Mouse (Mus musculus): ENCODE data around the gene 1700015F17Rik.

Gene 1700015F17Rik

GRCm38 (mm10) chr5:5423723-5424171 is 55.2 kb downstream of the 1700015F17Rik start:
- DNase-seq (ENCODE audit: low spot score in 2 of 2), result no peak

- DNase-seq (ENCODE audit: low spot score in 2 of 2), result no peak
Observed at GRCm38 (mm10) chr5:5423081-5423480, 55.9 kb downstream of the 1700015F17Rik start.

GRCm38 (mm10) chr5:5421439-5421838 is 57.5 kb downstream of the 1700015F17Rik start:
- no peak for DNase-seq (ENCODE audit: low spot score in 2 of 2)

- no peak for DNase-seq (ENCODE audit: low spot score in 2 of 2)
Observed at GRCm38 (mm10) chr5:5419992-5420455, 58.9 kb downstream of the 1700015F17Rik start, which contains the start of gene Cdk14. Gene Cdk14, minus strand, starts transcription at chr5:5420312.

GRCm38 (mm10) chr5:5419253-5419652 is 59.7 kb downstream of the 1700015F17Rik start:
- no peak for DNase-seq (ENCODE audit: low spot score in 2 of 2)

GRCm38 (mm10) chr5:5414835-5415234 is 64.1 kb downstream of the 1700015F17Rik start:
- DNase-seq (ENCODE audit: low spot score in 2 of 2), result no peak

GRCm38 (mm10) chr5:5411886-5412285 is 67.1 kb downstream of the 1700015F17Rik start:
- DNase-seq (ENCODE audit: low spot score in 2 of 2), result no peak

- no peak for DNase-seq (ENCODE audit: low spot score in 2 of 2)
Observed at GRCm38 (mm10) chr5:5401986-5402385, 77.0 kb downstream of the 1700015F17Rik start.

- DNase-seq (ENCODE audit: low spot score in 2 of 2), result no peak
Observed at GRCm38 (mm10) chr5:5392786-5393185, 86.2 kb downstream of the 1700015F17Rik start.
